Mouse (Mus musculus) lung, embryonic 16.5 days (tissue): Measurements from ENCODE around the gene Tbc1d17. TPM values are rescaled to one million over a fixed set of nuclear protein-coding genes. Genes with fewer than 3 reads are reported as not detected.

ENCODE experiments used
- ATAC-seq: fragments of 200-750 bp; cut with Nextera tagmentation; 2 replicates; pipeline ENCODE4 v1.8.0; 2017; ENCODE audit warnings: low read depth, mild to moderate bottlenecking, moderate library complexity
- H3K27ac ChIP-seq: fragments of 300-500 bp; sonication (generic); 2 replicates; pipeline ENCODE4 v1.5.1; 2014; ENCODE audit warnings: mild to moderate bottlenecking, control low read depth, low read length
- H3K27me3 ChIP-seq: fragments of 300-500 bp; sonication (generic); 2 replicates; pipeline ENCODE4 v1.6.1; 2014; ENCODE audit warnings: low read depth, low read length, mixed read lengths; ENCODE audit not compliant: control insufficient read depth, insufficient read depth
- H3K36me3 ChIP-seq: fragments of 300-500 bp; sonication (generic); 2 replicates; pipeline ENCODE4 v1.6.1; 2014; ENCODE audit warnings: low read length; ENCODE audit not compliant: control insufficient read depth, insufficient read depth
- H3K4me1 ChIP-seq: fragments of 300-500 bp; sonication (generic); replicated peaks from 2 replicates; pipeline ENCODE4 v1.6.1; 2014; ENCODE audit warnings: low read length, mixed read lengths; ENCODE audit not compliant: control insufficient read depth, insufficient read depth
- H3K4me2 ChIP-seq: fragments of 300-500 bp; sonication (generic); 2 replicates; pipeline ENCODE4 v1.6.1; 2014; ENCODE audit warnings: low read depth, low read length, control low read depth
- H3K4me3 ChIP-seq: fragments of 300-500 bp; sonication (generic); 2 replicates; pipeline ENCODE4 v1.5.1; 2014; ENCODE audit warnings: mild to moderate bottlenecking, low read length, control low read depth
- H3K9ac ChIP-seq: fragments of 300-500 bp; sonication (generic); 2 replicates; pipeline ENCODE4 v1.6.1; 2014; ENCODE audit warnings: low read length, control low read depth
- H3K9me3 ChIP-seq: fragments of 300-500 bp; sonication (generic); 2 replicates; pipeline ENCODE4 v1.6.1; 2016; ENCODE audit warnings: low read length; ENCODE audit not compliant: control insufficient read depth
- WGBS: fragments of 180-500 bp; shearing (Covaris S2); extraction: QIAGEN DNeasy Blood & Tissue Kit; methylation state at CpG from one replicate; pipeline ENCODE4 v1.1.7; 2014; 5-methylcytosine and 5-hydroxymethylcytosine counted together
- polyA plus RNA-seq: library from polyadenylated mRNA; unstranded; fragments of >200 nt; fragmentation: Nextera tagmentation; extraction: Ambion mirVana; gene quantifications from 2 replicates; pipeline ENCODE4 v1.2.1, GENCODE M21; 2015

The Tbc1d17 gene
- polyA plus RNA-seq, 1 experiment from 2014 or later = 84.4 TPM

DNA sequence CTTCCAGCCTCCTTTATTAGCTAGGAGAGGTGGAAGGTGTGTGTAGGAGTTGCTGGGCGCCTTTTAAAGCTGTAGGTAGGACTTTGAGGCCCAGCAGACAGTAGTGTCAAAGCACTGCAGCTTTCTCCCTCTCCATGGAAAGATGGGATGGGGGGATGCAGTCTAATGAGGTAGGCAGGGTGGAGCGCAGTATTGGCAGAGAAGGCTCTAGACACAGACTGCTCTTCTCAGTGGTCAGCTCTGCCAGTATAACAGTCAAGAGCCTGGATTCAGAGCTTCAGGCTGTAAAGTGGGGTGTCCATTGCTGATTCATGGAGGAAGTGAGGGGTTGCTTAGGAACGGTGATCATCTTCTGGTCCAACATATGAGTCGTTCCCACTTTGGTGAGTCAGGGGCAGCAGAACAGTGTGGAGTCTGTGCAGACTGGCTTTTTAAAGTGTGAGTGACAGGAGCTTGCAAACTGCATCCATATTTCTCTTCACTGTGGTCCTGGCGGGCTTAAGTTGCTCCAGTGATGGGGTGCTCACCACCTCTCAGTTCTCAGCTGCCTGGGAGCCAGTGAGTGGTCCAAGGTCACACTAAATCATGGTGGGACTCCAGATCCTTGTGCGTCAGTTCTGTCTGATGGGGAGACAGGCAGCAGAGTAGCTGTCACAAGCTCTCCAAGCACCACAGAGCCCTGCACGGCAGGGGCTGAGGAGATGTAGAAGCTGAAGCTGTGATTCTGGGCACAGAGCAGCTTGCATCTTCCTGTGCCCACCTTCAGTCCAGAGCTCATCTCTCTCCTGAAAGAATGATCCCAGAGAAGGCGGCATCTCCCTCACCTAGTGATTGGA, 2.1 kb upstream of the Tbc1d17 start:
- WGBS = 71% methylated on average over 8 of the region's 8 CpGs

GRCm38 (mm10) chr7:44850146-44850545, 1.3 kb upstream of the Tbc1d17 start:
- peak overlapping the region; percentile 86 for H3K4me3 ChIP-seq
- ATAC-seq = peak; percentile 37
- peaks cover 18% of the 10 kb centered on the region for H3K36me3 ChIP-seq
- H3K4me2 ChIP-seq = peak overlapping the region; percentile 69
- H3K27me3 ChIP-seq = no peaks in the 10 kb centered on the region
- peak overlapping the region; percentile 99 for H3K27ac ChIP-seq
- peak overlapping the region; percentile 96 for H3K9ac ChIP-seq
- H3K4me1 ChIP-seq = peaks cover 32% of the 10 kb centered on the region
- no peaks in the 10 kb centered on the region for H3K9me3 ChIP-seq
- WGBS = 2% methylated on average over 31 of the region's 33 CpGs

More for the DNA sequence above, 2.1 kb upstream of the Tbc1d17 start:
- Histone ChIP-seq H3K9me3 (no peaks in the 10 kb centered on the region), H3K4me1 (peaks cover 35% of the 10 kb centered on the region), H3K27me3 (no peaks in the 10 kb centered on the region), H3K4me3 (peak overlapping the region; percentile 86), H3K4me2 (peak overlapping the region; percentile 69), H3K36me3 (peaks cover 11% of the 10 kb centered on the region), H3K27ac (peak overlapping the region; percentile 99), H3K9ac (peak overlapping the region; percentile 96)
- no peak for ATAC-seq

DNA sequence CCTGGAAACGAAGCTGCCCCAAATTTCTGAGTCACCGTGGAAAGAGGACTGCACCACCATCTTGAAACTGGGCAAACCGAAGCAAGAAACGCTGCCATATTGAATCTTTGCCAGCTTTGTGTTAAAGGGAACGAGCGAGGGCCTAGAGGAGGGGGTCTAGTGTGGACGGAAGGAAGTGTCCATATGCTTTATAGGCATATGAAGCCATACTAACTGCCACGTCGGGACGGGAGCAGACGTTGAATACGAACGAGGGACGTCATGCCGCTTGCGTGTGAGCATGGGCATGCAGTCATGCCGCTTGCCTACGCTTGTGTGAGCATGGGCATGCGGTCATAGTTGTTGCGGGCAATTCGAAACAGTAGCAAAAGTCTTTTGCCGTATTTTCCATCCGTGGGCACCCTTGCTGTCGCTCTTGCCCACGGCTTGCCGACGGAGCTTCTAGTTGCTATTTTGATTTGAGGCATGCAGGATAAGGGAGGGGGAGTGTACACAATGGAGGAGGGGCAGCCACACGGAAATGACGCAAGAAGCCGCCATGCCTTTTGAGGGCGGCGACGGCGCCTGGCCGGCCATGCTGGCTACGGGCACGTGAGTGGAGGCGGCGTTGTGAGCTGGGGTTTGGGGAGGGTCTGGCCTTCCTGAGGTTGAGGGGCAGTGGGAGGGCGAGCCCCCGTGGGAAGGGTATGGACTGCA, 685 bp upstream of the Tbc1d17 start:
- H3K36me3 ChIP-seq = peaks cover 24% of the 10 kb centered on the region

GRCm38 (mm10) chr7:44847772-44848171, 1.1 kb downstream of the Tbc1d17 start:
- H3K27me3 ChIP-seq = no peaks in the 10 kb centered on the region
- H3K4me3 ChIP-seq = peak overlapping the region; percentile 86
- no peak for ATAC-seq
- H3K4me1 ChIP-seq = peaks cover 17% of the 10 kb centered on the region
- WGBS = 68% methylated on average over 5 of the region's 5 CpGs
- peak overlapping the region; percentile 96 for H3K9ac ChIP-seq
- H3K4me2 ChIP-seq = peak overlapping the region; percentile 82
- H3K36me3 ChIP-seq = peaks cover 36% of the 10 kb centered on the region
- H3K27ac ChIP-seq = peak overlapping the region; percentile 99; the same call in 1 of the 2 replicates
- H3K9me3 ChIP-seq = no peaks in the 10 kb centered on the region

More for the DNA sequence above, 685 bp upstream of the Tbc1d17 start:
- Histone ChIP-seq H3K9ac (peak overlapping the region; percentile 96), H3K4me1 (peaks cover 27% of the 10 kb centered on the region), H3K27ac (peak overlapping the region; percentile 99), H3K4me3 (peak overlapping the region; percentile 86), H3K27me3 (no peaks in the 10 kb centered on the region), H3K4me2 (peak overlapping the region; percentile 69), H3K9me3 (no peaks in the 10 kb centered on the region)
- 0% methylated on average over 41 of the region's 41 CpGs for WGBS
- ATAC-seq = peak; percentile 72

DNA sequence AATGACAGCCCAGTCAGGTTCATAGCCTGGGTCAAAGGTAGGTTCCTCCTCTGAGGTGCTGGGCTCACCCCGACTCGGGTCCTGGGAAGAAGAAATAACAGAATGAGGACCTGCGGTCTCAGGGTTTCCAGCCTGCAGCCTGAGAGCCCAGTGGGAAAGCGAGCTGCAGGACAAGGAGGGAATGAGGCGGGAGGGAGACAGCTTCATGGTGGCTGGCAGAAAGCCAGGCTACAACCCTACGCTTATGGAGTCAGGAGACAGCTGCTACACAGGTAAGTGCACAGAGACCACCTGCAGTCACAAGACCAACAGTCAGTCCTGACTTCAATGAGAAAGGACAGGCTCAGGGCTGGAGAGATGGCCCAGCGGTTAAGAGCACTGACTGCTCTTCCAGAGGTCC, 2.1 kb downstream of the Tbc1d17 start:
- Histone ChIP-seq H3K27me3 (no peaks in the 10 kb centered on the region), H3K4me3 (no peak overlapping the region), H3K4me2 (no peak overlapping the region), H3K36me3 (peaks cover 41% of the 10 kb centered on the region), H3K27ac (no peak overlapping the region), H3K4me1 (peaks cover 17% of the 10 kb centered on the region), H3K9ac (no peak overlapping the region), H3K9me3 (no peaks in the 10 kb centered on the region)
- no peak for ATAC-seq
- 86% methylated on average over 7 of the region's 7 CpGs for WGBS

DNA sequence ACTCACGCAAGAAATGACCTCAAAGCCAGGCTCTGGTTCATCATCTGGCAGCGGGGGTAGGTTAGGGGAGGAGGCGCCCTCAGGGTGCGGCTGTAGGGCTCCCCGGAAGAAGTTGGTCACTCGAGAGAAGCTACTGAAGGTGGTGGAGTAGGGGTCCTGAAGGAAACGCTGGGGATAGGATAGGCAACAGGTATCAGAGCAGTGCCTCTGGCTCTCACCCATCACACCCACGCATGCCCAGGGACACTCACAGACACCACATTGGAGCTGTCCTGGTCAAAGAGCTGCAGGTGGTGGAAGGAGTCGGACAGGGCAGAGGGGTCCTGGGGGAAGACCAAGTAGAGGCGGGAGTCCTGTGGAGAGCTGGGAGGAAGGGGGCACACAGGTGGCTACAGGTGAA, 3.9 kb downstream of the Tbc1d17 start:
- Histone ChIP-seq H3K27ac (no peak overlapping the region), H3K36me3 (peaks cover 48% of the 10 kb centered on the region), H3K4me1 (peaks cover 11% of the 10 kb centered on the region), H3K27me3 (peaks cover 8% of the 10 kb centered on the region), H3K9ac (no peak overlapping the region), H3K9me3 (no peaks in the 10 kb centered on the region), H3K4me2 (no peak overlapping the region), H3K4me3 (no peak overlapping the region)
- WGBS = 94% methylated on average over 10 of the region's 10 CpGs
- ATAC-seq = no peak

- Histone ChIP-seq H3K4me1 (peaks cover 13% of the 10 kb centered on the region), H3K9ac (no peak overlapping the region), H3K4me2 (no peak overlapping the region), H3K27ac (no peak overlapping the region), H3K9me3 (no peaks in the 10 kb centered on the region), H3K36me3 (peaks cover 48% of the 10 kb centered on the region), H3K4me3 (no peak overlapping the region), H3K27me3 (peaks cover 12% of the 10 kb centered on the region)
- 87% methylated on average over 8 of the region's 8 CpGs for WGBS
- ATAC-seq = no peak
Observed at GRCm38 (mm10) chr7:44841825-44842463, 6.9 kb downstream of the Tbc1d17 start.

GRCm38 (mm10) chr7:44840426-44840825, 8.5 kb downstream of the Tbc1d17 start:
- Histone ChIP-seq H3K4me2 (peak overlapping the region; percentile 67; the same call in 1 of the 2 replicates), H3K9ac (no peak overlapping the region), H3K27me3 (peaks cover 12% of the 10 kb centered on the region), H3K9me3 (no peaks in the 10 kb centered on the region), H3K4me3 (no peak overlapping the region), H3K36me3 (peaks cover 37% of the 10 kb centered on the region), H3K27ac (no peak overlapping the region), H3K4me1 (peaks cover 17% of the 10 kb centered on the region)
- no peak for ATAC-seq
- WGBS = 57% methylated on average over 14 of the region's 14 CpGs
